Mouse (Mus musculus) bone marrow, adult 2 months (tissue): ENCODE data around the gene Nfia.

Experiments
- CTCF ChIP-seq: fragments of 200-500 bp; IDR thresholded peaks from 2 replicates; pipeline ENCODE4 v1.5.1; 2011; ENCODE audit warnings: low read length, control low read depth; ENCODE audit not compliant: control insufficient read depth, insufficient read depth
- POLR2A ChIP-seq: fragments of 200-500 bp; IDR thresholded peaks from 2 replicates; pipeline ENCODE4 v1.6.1; 2011; ENCODE audit warnings: low read depth, mild to moderate bottlenecking, control low read depth, low read length, borderline replicate concordance; ENCODE audit not compliant: control insufficient read depth

DNA sequence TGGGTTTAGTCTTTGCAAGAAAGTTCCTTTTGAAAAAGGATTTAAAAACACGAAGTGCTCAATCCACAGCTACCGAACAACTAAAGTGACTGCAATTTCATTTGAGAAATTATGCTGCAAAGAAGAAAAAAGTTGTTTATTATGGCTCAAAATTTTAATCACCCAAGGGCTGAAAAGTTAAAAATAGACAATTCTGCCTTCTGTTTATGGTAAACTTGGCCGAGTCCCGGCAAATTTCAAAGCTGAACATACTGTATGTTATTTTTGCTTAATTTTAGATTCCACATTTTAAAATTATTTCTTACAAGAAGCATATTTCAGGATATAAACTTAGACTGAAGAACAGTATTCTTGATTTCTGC lies 59.7 kb downstream of the Nfia start:
- TF ChIP-seq POLR2A = no peak
- TF ChIP-seq CTCF = no peak
